Mouse (Mus musculus): ENCODE results near the gene Actg2. TPM values are rescaled to one million over a fixed set of nuclear protein-coding genes. Genes with fewer than 3 reads are reported as not detected.

Actg2 gene
- polyA plus RNA-seq, 1 experiment: 316 TPM

DNA sequence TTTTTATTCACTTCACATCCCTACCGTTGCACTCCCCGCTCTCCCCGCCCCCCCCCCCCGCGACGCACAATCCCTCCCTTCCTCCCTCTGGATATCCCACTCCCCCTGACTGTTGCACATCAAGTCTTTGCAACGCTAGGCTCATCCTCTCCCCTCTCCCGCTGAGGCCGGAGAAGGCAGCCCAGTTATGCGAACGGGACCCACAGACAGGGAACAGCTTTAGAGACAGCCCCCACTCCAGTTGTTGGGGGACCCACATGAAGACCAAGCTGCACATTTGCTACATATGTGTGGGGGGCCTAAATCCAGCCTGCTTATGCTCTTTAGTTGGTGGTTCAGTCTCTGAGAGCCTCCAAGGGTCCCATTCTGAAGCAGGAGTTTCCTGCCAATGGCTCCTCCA is 36.6 kb upstream of the Actg2 start, which contains the start of gene Stambp:
TSS of gene Stambp (minus strand) at position 59 of the 400 bp plus-strand sequence.
- peaks cover 10% of the 10 kb centered on the region; the same call in 1 of the 2 replicates for H3K4me1 ChIP-seq (ENCODE audit: control insufficient read depth, insufficient read depth, insufficient read length, low read length)
- peak within 1 kb of the TSS; percentile 95 for H3K4me3 ChIP-seq (ENCODE audit: low read depth, low read length)
- H3K27ac ChIP-seq (ENCODE audit: insufficient read depth, low read depth, low read length): peak within 1 kb of the TSS; percentile 33; the same call in 1 of the 2 replicates
- peaks cover 9% of the 10 kb centered on the region for H3K36me3 ChIP-seq (ENCODE audit: control insufficient read depth, insufficient read depth, low read length)
- no peaks in the 10 kb centered on the region for H3K27me3 ChIP-seq (ENCODE audit: control insufficient read depth, insufficient read depth, low read length)
- WGBS: under 1% methylated on average over 9 of the region's 11 CpGs
- TF ChIP-seq POLR2A (IDR thresholded peaks at IDR 0.05; ENCODE audit: low read depth, low read length): no peak
- no peak for TF ChIP-seq CTCF (IDR thresholded peaks at IDR 0.05; ENCODE audit: extremely low read depth, insufficient read length, insufficient replicate concordance, low read depth, low read length)

DNA sequence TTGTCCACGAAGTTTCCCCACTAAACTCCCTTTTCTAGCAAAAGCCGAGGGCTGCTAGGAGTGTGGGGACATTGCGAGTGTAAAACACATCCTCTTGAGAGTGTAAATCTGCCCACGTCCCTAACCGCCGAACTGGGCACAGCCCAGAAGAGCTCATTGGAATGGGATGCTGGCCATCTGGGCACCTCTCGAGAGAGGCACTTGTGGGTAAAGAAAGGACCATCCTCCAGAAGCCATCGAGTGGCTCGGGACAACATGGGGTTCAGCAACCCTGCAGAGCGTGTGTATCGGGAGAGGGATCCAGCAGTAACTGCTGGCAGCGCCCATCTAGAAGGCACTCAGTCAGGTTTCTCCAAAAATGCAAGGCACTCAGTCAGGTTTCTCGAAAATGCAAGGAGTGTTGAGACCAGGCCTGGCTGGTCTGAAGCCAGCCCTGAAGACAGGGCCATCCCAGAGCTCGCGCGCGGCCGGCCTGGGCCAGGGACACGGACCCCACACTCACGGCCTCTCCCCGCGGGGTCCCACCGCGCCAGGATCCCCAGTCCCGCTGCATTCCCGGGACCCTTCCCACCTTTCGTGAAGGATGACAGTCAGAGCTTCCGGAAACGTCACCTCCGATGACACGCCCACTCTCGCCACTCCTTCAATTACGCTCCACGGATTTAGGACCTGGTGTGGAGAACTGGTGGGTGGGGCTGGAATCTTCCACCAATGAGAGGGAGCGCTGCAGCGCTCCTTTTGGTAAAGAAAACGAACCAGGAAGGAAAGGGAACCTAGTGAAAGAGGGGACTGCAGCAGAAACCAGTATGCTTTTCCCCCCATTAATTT is 36.0 kb upstream of the Actg2 start:
- 4% methylated on average over 37 of the region's 37 CpGs for WGBS
- peaks cover 10% of the 10 kb centered on the region; the same call in 1 of the 2 replicates for H3K4me1 ChIP-seq (ENCODE audit: control insufficient read depth, insufficient read depth, insufficient read length, low read length)
- TF ChIP-seq CTCF (IDR thresholded peaks at IDR 0.05; ENCODE audit: extremely low read depth, insufficient read length, insufficient replicate concordance, low read depth, low read length) (no peak), POLR2A (IDR thresholded peaks at IDR 0.05; ENCODE audit: low read depth, low read length) (peak; percentile 28; the same call in 1 of the 2 replicates)
- H3K27ac ChIP-seq (ENCODE audit: insufficient read depth, low read depth, low read length): peak overlapping the region; percentile 28; the same call in 1 of the 2 replicates
- peak overlapping the region; percentile 95 for H3K4me3 ChIP-seq (ENCODE audit: low read depth, low read length)
- peaks cover 13% of the 10 kb centered on the region for H3K36me3 ChIP-seq (ENCODE audit: control insufficient read depth, insufficient read depth, low read length)
- H3K27me3 ChIP-seq (ENCODE audit: control insufficient read depth, insufficient read depth, low read length): no peaks in the 10 kb centered on the region

DNA sequence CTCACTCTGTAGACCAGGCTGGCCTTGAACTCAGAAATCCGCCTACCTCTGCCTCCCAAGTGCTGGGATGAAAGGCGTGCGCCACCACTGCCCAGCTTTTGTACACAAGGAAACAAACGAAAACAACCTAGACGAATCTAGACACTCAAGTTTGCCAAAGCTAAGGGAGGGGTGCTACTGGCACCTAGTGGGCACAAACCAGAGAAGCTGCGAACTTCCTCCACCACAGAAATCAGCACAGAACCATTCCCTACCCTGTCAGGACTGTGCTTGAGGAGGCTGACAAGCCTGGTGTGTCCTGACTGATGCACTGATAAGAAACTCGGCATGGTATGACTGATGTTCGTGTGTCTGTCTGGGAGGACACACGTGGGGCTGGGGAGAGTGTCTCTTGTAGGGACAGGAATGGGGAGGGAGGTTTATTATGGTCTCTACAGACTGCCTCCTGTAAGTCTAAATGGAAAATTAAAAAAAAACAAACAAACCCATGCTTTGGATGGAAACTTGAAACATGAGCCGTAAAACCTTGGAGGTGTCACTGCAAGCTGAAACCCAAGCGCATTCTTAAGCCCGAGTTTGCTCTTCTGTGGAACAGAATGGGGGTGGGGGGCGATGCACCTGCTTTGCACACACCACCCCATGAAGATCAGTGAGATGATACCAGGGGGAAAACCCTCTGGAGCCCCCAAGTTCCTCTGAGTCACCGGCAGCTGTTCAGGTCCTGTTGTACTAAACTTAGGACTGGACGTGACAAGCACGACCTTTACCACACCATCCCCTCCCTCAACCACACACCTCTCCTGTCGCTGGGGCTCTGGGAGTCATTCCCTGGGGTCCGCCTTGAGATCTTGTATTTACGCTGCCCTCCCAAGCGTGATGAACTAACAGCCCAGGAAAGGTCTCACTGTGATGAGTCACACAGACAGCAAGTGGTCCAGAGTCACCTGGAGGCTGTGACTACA is 33.1 kb upstream of the Actg2 start:
- no peak overlapping the region for H3K27ac ChIP-seq (ENCODE audit: insufficient read depth, low read depth, low read length)
- WGBS: 73% methylated on average over 20 of the region's 20 CpGs
- peaks cover 10% of the 10 kb centered on the region; the same call in 1 of the 2 replicates for H3K4me1 ChIP-seq (ENCODE audit: control insufficient read depth, insufficient read depth, insufficient read length, low read length)
- H3K4me3 ChIP-seq (ENCODE audit: low read depth, low read length): no peak overlapping the region
- TF ChIP-seq POLR2A (IDR thresholded peaks at IDR 0.05; ENCODE audit: low read depth, low read length): no peak
- TF ChIP-seq CTCF (IDR thresholded peaks at IDR 0.05; ENCODE audit: extremely low read depth, insufficient read length, insufficient replicate concordance, low read depth, low read length): no peak
- H3K36me3 ChIP-seq (ENCODE audit: control insufficient read depth, insufficient read depth, low read length): peaks cover 27% of the 10 kb centered on the region
- H3K27me3 ChIP-seq (ENCODE audit: control insufficient read depth, insufficient read depth, low read length): no peaks in the 10 kb centered on the region

DNA sequence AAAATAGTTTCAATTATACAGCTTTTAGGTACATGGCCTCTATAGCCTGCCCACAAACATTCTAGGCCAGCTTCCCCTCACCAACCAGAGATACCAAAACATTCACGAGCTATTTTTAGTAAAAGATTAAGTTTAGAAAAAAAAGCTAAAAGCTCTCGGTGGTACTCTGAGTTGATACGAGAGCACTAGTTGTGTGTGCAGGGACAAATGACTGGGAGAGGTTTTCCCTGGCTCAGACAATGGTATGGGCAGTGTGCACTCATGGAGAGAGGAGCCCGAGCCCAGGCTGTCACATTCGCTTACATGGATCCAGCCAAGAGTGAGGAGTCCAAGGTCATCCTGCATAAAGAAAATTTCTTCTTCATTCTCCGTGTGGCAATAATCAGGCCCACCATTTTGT is 19.9 kb upstream of the Actg2 start:
- H3K27me3 ChIP-seq (ENCODE audit: control insufficient read depth, insufficient read depth, low read length): no peaks in the 10 kb centered on the region
- H3K4me1 ChIP-seq (ENCODE audit: control insufficient read depth, insufficient read depth, insufficient read length, low read length): no peaks in the 10 kb centered on the region
- no peak for TF ChIP-seq POLR2A (IDR thresholded peaks at IDR 0.05; ENCODE audit: low read depth, low read length)
- peaks cover 65% of the 10 kb centered on the region for H3K36me3 ChIP-seq (ENCODE audit: control insufficient read depth, insufficient read depth, low read length)
- H3K27ac ChIP-seq (ENCODE audit: insufficient read depth, low read depth, low read length): no peak overlapping the region
- H3K4me3 ChIP-seq (ENCODE audit: low read depth, low read length): no peak overlapping the region
- 81% methylated on average over 6 of the region's 6 CpGs for WGBS

DNA sequence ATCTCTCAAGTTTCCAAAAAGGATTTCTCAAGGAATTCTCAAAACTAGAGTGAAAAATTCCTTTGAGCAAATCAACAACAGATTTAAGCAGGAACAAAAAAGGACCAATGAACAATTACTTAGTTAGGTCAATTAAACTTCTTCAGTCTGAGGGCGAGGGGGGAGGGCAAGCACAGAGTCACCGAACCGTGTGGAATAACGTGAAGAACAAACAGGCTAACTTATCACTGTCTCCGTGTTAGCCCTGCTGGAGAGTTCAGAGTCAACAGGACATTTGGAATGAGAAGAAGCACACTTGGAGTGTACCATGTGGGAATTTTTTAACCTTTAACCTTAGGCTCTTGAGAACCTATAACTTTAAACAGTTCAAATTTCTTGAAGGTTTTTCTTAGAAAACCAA is 12.3 kb upstream of the Actg2 start:
- H3K27me3 ChIP-seq (ENCODE audit: control insufficient read depth, insufficient read depth, low read length): no peaks in the 10 kb centered on the region
- WGBS: 68% methylated on average over 5 of the region's 5 CpGs
- no peak overlapping the region for H3K27ac ChIP-seq (ENCODE audit: insufficient read depth, low read depth, low read length)
- H3K4me1 ChIP-seq (ENCODE audit: control insufficient read depth, insufficient read depth, insufficient read length, low read length): no peaks in the 10 kb centered on the region
- no peak overlapping the region for H3K4me3 ChIP-seq (ENCODE audit: low read depth, low read length)
- no peak for TF ChIP-seq POLR2A (IDR thresholded peaks at IDR 0.05; ENCODE audit: low read depth, low read length)
- no peak for TF ChIP-seq CTCF (IDR thresholded peaks at IDR 0.05; ENCODE audit: extremely low read depth, insufficient read length, insufficient replicate concordance, low read depth, low read length)
- H3K36me3 ChIP-seq (ENCODE audit: control insufficient read depth, insufficient read depth, low read length): peaks cover 42% of the 10 kb centered on the region

DNA sequence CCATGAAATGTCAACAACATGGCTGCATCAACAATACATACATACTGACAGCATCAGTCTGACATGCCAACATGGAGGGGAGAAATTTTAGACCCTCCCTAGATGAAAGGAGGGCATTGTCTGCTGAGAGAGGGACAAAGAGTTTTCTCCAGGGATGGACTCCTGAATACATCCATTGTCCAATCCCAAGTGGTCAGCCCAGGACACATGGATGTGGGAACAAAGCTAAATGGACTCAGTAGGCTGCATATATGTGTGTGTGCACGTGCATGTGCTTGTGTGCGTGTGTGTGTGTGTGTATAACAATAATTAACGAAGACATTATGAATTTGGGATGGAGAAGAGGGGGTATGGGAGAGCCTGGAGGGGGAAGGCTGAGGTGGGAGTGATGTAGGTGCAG is 9.7 kb upstream of the Actg2 start:
- Histone ChIP-seq H3K27me3 (ENCODE audit: control insufficient read depth, insufficient read depth, low read length) (no peaks in the 10 kb centered on the region), H3K27ac (ENCODE audit: insufficient read depth, low read depth, low read length) (no peak overlapping the region), H3K4me3 (ENCODE audit: low read depth, low read length) (no peak overlapping the region), H3K4me1 (ENCODE audit: control insufficient read depth, insufficient read depth, insufficient read length, low read length) (no peaks in the 10 kb centered on the region), H3K36me3 (ENCODE audit: control insufficient read depth, insufficient read depth, low read length) (peaks cover 32% of the 10 kb centered on the region)
- WGBS: 91% methylated on average over 3 of the region's 3 CpGs
- TF ChIP-seq CTCF (IDR thresholded peaks at IDR 0.05; ENCODE audit: extremely low read depth, insufficient read length, insufficient replicate concordance, low read depth, low read length) (no peak), POLR2A (IDR thresholded peaks at IDR 0.05; ENCODE audit: low read depth, low read length) (no peak)
